Mouse (Mus musculus) thymus, adult 2 months (tissue): ENCODE measurements around the gene Rubcnl. TPM values are rescaled to one million over a fixed set of nuclear protein-coding genes. Genes with fewer than 3 reads are reported as not detected.

ENCODE experiments used
- DNase-seq: peaks from one replicate; pipeline ENCODE4 v3.0.0; 2021
- H3K27ac ChIP-seq: fragments of 200-500 bp; 2 replicates; pipeline ENCODE4 v1.5.1; 2012; ENCODE audit warnings: low read length, control low read depth; ENCODE audit not compliant: control insufficient read depth, insufficient read depth
- H3K27me3 ChIP-seq: fragments of 200-500 bp; 2 replicates; pipeline ENCODE4 v1.6.1; 2012; ENCODE audit warnings: mild to moderate bottlenecking, low read length, moderate library complexity, mixed read lengths; ENCODE audit not compliant: control insufficient read depth, insufficient read depth
- H3K36me3 ChIP-seq: fragments of 200-500 bp; 2 replicates; pipeline ENCODE4 v1.6.1; 2012; ENCODE audit warnings: mild to moderate bottlenecking, low read length, moderate library complexity; ENCODE audit not compliant: control insufficient read depth, insufficient read depth
- H3K4me1 ChIP-seq: fragments of 200-500 bp; replicated peaks from 2 replicates; pipeline ENCODE4 v1.6.1; 2012; ENCODE audit warnings: low read length; ENCODE audit not compliant: control insufficient read depth, insufficient read depth
- H3K4me3 ChIP-seq: fragments of 200-500 bp; 2 replicates; pipeline ENCODE4 v1.5.1; 2012; ENCODE audit warnings: mild to moderate bottlenecking, low read length, control low read depth, moderate library complexity; ENCODE audit not compliant: control insufficient read depth, insufficient read depth
- CTCF ChIP-seq: fragments of 200-500 bp; IDR thresholded peaks from 2 replicates; pipeline ENCODE4 v1.5.1; 2012; ENCODE audit warnings: mild to moderate bottlenecking, control low read depth, low read length, moderate library complexity, borderline replicate concordance; ENCODE audit not compliant: control insufficient read depth, poor library complexity, insufficient read depth; ENCODE audit errors: extremely low read depth
- POLR2A ChIP-seq: fragments of 200-500 bp; IDR thresholded peaks from 2 replicates; pipeline ENCODE4 v1.6.1; 2012; ENCODE audit warnings: mild to moderate bottlenecking, low read length, control low read depth, moderate library complexity; ENCODE audit not compliant: control insufficient read depth, poor library complexity, insufficient read depth; ENCODE audit errors: extremely low read depth
- WGBS: fragments of 180-500 bp; shearing (Covaris S2); methylation state at CpG from one replicate; pipeline ENCODE4 v1.1.7; 2018; 5-methylcytosine and 5-hydroxymethylcytosine counted together
- polyA plus RNA-seq: library from polyadenylated mRNA; depleted of rRNA; stranded (reverse); fragments of >200 nt; gene quantifications from 2 replicates; pipeline ENCODE4 v1.2.3, GENCODE M21; 2012

Gene Rubcnl
- polyA plus RNA-seq, 1 experiment = 2.9 TPM

GRCm38 (mm10) chr14:74996556-74996955 is 19.3 kb upstream of the Rubcnl start:
- Histone ChIP-seq H3K36me3 (no peaks in the 10 kb centered on the region), H3K27me3 (no peaks in the 10 kb centered on the region), H3K27ac (no peak overlapping the region), H3K4me3 (no peak overlapping the region), H3K4me1 (no peaks in the 10 kb centered on the region)
- no peak for TF ChIP-seq CTCF
- no peak for TF ChIP-seq POLR2A
- no peak for DNase-seq
- 9% methylated on average over 3 of the region's 3 CpGs for WGBS

- 60% methylated on average over 2 of the region's 2 CpGs for WGBS
- H3K36me3 ChIP-seq = no peaks in the 10 kb centered on the region
- TF ChIP-seq POLR2A = no peak
Measured at GRCm38 (mm10) chr14:74997041-74997440, 18.8 kb upstream of the Rubcnl start.

GRCm38 (mm10) chr14:75001364-75001763 is 14.5 kb upstream of the Rubcnl start:
- H3K4me1 ChIP-seq = no peaks in the 10 kb centered on the region
- H3K27me3 ChIP-seq = no peaks in the 10 kb centered on the region
- H3K36me3 ChIP-seq = no peaks in the 10 kb centered on the region
- 93% methylated on average over 6 of the region's 6 CpGs for WGBS
- no peak overlapping the region for H3K27ac ChIP-seq
- no peak overlapping the region for H3K4me3 ChIP-seq
- TF ChIP-seq POLR2A (no peak), CTCF (no peak)
- no peak for DNase-seq

More at GRCm38 (mm10) chr14:74997041-74997440, 18.8 kb upstream of the Rubcnl start:
- H3K27me3 ChIP-seq = no peaks in the 10 kb centered on the region
- no peak overlapping the region for H3K27ac ChIP-seq
- DNase-seq = no peak
- H3K4me3 ChIP-seq = no peak overlapping the region
- H3K4me1 ChIP-seq = no peaks in the 10 kb centered on the region

DNA sequence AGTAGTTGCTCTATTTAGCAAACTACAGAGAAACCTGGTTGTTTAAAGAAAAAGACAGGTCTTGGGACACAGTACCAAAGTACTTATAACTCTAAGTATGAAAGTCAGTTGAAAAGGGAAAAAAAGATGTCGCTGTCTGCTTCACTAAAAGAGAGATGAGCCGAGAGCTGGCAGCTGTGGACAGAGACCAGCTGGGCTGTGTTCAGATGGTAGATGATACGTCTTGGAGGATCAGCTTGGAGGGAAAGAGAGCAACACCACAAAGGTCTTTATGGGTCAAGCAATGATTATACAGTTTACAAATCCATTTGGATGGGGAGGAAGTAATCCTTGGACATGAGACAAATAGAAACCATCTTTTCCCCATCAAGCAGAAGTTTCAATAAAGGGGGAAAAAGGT is 12.5 kb upstream of the Rubcnl start:
- no peak for DNase-seq
- H3K4me3 ChIP-seq = no peak overlapping the region
- H3K4me1 ChIP-seq = no peaks in the 10 kb centered on the region
- H3K27me3 ChIP-seq = no peaks in the 10 kb centered on the region
- H3K27ac ChIP-seq = no peak overlapping the region
- H3K36me3 ChIP-seq = no peaks in the 10 kb centered on the region
- 91% methylated on average over 3 of the region's 3 CpGs for WGBS
- TF ChIP-seq POLR2A (no peak), CTCF (no peak)

DNA sequence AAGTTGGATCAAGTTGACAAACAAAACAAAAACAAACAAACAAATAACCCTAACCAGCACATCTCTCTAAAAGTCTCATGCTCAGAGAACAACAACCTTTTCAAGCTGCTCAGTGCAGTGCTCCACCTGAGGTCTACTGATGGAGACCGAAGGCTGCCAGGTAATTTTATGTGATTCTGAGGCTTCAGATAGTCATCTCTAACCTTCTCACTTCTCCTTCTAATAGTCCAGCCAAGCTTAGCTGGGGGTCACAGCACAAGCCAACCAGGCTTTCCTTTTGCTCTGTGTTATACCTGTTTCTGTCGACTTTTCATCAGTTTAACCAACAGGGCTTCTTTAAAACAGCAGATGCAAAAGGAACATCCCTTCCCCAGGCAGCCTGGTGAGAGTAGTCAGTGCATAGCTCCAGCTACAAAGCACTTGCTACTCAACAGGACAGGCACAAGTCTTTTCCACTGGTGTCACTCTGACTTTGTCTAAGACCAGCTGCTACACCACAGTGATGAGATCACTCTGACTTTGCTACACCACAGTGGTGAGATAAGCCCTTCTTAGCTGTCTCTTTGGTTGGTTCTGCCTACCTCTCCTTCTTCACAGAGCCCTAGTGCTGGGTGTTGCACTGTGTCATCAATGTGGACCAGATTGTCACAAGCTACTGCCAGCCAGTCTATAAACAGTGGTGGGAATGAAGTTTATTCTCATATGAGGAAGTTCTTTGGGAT is 10.2 kb upstream of the Rubcnl start:
- no peak for DNase-seq

DNA sequence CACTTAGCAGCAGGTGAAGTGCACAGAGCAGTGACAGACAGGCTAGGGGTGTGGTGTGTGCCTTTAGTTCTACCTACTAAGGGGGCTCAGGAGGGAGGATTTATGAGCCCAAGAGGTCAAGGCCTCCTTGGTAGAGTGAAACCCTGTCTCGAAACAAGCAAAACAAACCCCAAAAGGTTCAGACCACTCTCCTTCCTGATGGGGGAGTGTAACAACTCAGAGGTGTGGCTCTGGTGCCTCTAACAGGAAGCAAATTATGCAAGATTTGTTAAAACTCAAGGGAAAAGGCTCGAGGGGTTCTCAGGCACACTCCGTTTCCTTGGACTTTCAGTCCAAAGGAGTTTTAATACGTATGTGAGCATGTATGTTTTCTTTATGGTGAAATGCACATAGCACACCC is 5.5 kb upstream of the Rubcnl start:
- no peak overlapping the region for H3K27ac ChIP-seq
- H3K36me3 ChIP-seq = no peaks in the 10 kb centered on the region
- H3K27me3 ChIP-seq = no peaks in the 10 kb centered on the region
- no peak for DNase-seq
- H3K4me1 ChIP-seq = peaks cover 8% of the 10 kb centered on the region
- 28% methylated on average over 4 of the region's 4 CpGs for WGBS
- no peak overlapping the region for H3K4me3 ChIP-seq
- TF ChIP-seq POLR2A = no peak

More for the DNA sequence above, 10.2 kb upstream of the Rubcnl start:
- H3K4me1 ChIP-seq = peaks cover 4% of the 10 kb centered on the region; the same call in 1 of the 2 replicates
- H3K36me3 ChIP-seq = no peaks in the 10 kb centered on the region
- TF ChIP-seq POLR2A (no peak), CTCF (no peak)
- no peak overlapping the region for H3K27ac ChIP-seq
- H3K27me3 ChIP-seq = no peaks in the 10 kb centered on the region
- H3K4me3 ChIP-seq = no peak overlapping the region
- WGBS = 74% methylated on average over 2 of the region's 2 CpGs
